Mouse (Mus musculus) left cerebral cortex, postnatal 4 days (tissue): ENCODE results near the gene Khdc4. TPM values are rescaled to one million over a fixed set of nuclear protein-coding genes. Genes with fewer than 3 reads are reported as not detected.

Source experiments
- DNase-seq: peaks from one replicate; pipeline ENCODE4 v3.0.0-alpha.2; 2022
- intact Hi-C: fragments of 180-260 bp; cut with DNase I; formaldehyde crosslinking; loops from one replicate; pipeline ENCODE4 v1.15.1; 2025
- total RNA-seq, 2 experiments: library from RNA; stranded (reverse); gene quantifications; 2 replicates each; pipeline ENCODE4 v1.2.3; 2021

The Khdc4 gene
- 10 to 100 TPM; 76.3 to 78.3 TPM for total RNA-seq

GRCm38 (mm10) chr3:88684980-88685941, at the start of gene Khdc4:
Gene Khdc4 (plus strand): TSS chr3:88685803.
- intact Hi-C loops: no loop called here

GRCm38 (mm10) chr3:88636555-88636986, 49.0 kb upstream of the Khdc4 start:
- intact Hi-C loops: no loop called here
- DNase-seq: no peak

More at GRCm38 (mm10) chr3:88684980-88685941, at the start of gene Khdc4:
- DNase-seq: peak; percentile 96

- intact Hi-C loops: no loop called here
- DNase-seq: no peak
Measured at GRCm38 (mm10) chr3:88637134-88637533, 48.5 kb upstream of the Khdc4 start.

- intact Hi-C loops: no loop called here
- no peak for DNase-seq
Measured at GRCm38 (mm10) chr3:88639239-88639638, 46.4 kb upstream of the Khdc4 start.

GRCm38 (mm10) chr3:88640676-88641075, 44.9 kb upstream of the Khdc4 start:
- DNase-seq: peak; percentile 70
- intact Hi-C loops: no loop called here

- DNase-seq: no peak
- intact Hi-C loops: no loop called here
Measured at GRCm38 (mm10) chr3:88643078-88643477, 42.5 kb upstream of the Khdc4 start.

GRCm38 (mm10) chr3:88645937-88646336, 39.7 kb upstream of the Khdc4 start:
- no peak for DNase-seq
- intact Hi-C loops: no loop called here

GRCm38 (mm10) chr3:88646426-88646995, 39.1 kb upstream of the Khdc4 start:
- intact Hi-C loops: no loop called here
- no peak for DNase-seq

GRCm38 (mm10) chr3:88647076-88647475, 38.5 kb upstream of the Khdc4 start:
- intact Hi-C loops: no loop called here
- no peak for DNase-seq

- DNase-seq: no peak
- intact Hi-C loops: no loop called here
Measured at GRCm38 (mm10) chr3:88647779-88648413, 37.7 kb upstream of the Khdc4 start.

GRCm38 (mm10) chr3:88648452-88649168, 37.0 kb upstream of the Khdc4 start:
- intact Hi-C loops: no loop called here
- no peak for DNase-seq

- DNase-seq: no peak
- intact Hi-C loops: no loop called here
Measured at GRCm38 (mm10) chr3:88649186-88649585, 36.4 kb upstream of the Khdc4 start.

GRCm38 (mm10) chr3:88649967-88650366, 35.6 kb upstream of the Khdc4 start:
- DNase-seq: no peak
- intact Hi-C loops: no loop called here

- intact Hi-C loops: no loop called here
- no peak for DNase-seq
Measured at GRCm38 (mm10) chr3:88650713-88651504, 34.7 kb upstream of the Khdc4 start.

- intact Hi-C loops: no loop called here
- no peak for DNase-seq
Measured at GRCm38 (mm10) chr3:88651669-88652618, 33.7 kb upstream of the Khdc4 start.

- no peak for DNase-seq
- intact Hi-C loops: no loop called here
Measured at GRCm38 (mm10) chr3:88652846-88653515, 32.6 kb upstream of the Khdc4 start, which contains the start of gene Rxfp4. Gene Rxfp4 (minus strand): TSS chr3:88653142.

- no peak for DNase-seq
- intact Hi-C loops: no loop called here
Measured at GRCm38 (mm10) chr3:88653516-88654370, 31.9 kb upstream of the Khdc4 start.
